Mouse (Mus musculus): ENCODE data around the gene Ccdc157.

The Ccdc157 gene

DNA sequence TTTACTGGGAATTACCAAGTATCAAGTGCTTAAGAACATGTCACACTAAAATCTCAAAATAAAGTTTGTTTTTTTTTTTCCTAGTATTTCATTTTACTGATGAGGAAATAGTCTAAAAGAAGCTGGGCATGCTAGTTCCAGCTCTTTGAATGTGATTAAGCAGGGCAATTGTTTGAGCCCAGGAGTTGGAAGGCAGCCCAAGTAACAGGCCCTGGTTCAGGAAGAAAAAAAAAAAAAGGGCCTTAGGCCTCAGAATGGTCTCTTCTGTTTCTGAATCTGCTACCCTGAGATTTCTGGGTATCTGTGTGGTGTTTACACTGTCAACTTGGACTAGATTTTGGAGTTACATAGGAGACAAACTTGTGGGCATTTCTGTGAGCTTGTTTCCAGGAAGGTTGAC, 23.4 kb upstream of the Ccdc157 start:
- no peak for DNase-seq (ENCODE audit: low read depth)

DNA sequence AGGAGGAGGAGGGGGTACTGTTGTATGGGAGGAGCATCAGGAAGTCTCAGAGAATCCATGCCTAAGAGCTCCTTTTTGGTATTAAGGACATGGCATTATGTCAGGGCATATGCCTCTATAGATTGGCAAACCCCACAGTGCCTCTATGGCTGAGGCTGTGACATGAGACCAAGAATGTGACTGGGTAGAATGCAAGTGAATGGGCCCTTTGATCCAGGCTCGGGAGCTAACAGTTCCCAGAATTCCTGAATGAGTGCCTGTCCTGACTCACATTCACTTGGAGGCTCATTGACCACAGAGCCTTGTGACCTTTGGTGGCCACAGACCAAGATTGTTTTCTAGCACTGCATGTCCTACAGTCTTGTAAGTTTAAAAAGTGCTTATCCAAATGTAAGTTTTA, 22.0 kb upstream of the Ccdc157 start:
- no peak for DNase-seq (ENCODE audit: low read depth)

DNA sequence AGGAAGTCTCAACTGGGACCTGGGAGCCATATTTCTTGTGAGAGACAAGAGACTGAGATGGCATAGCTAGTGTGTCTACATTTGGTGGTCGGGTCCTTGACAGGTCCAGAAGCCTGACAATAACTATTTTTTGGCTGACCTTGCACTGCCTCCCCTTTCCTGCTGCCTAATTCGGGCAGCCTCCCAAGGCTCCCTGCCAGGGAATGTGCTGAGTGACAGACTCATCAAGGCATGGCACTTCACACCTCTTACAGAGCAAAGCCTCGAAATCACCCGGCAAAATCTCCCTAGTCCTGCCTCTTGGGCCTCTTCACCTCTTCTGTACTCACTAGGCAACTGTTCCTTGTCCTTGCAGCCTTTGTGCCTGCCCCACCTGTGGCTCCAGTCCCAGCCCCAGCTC, 17.6 kb upstream of the Ccdc157 start:
- DNase-seq (ENCODE audit: low read depth), result no peak

DNA sequence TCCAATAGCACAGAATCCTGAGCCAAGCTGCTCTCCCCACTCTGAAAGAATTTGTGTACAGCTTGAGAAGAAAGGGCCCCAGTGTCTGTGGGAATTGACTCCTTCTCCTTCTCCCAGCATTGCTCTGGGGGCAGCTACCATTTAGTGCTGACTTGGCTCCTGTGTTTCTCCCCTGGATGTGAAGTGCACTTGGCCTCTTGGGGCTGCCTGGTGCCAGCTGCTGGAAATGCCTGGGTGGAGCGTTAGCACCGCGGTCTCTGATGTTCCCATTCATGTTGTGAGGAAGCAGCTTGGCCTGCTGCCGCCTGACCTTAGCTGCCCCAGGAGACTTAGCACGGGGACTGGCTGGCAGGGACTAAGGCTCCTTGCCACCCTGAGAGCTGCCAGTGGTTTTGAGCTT, 14.5 kb upstream of the Ccdc157 start:
- no peak for DNase-seq (ENCODE audit: low read depth)

DNA sequence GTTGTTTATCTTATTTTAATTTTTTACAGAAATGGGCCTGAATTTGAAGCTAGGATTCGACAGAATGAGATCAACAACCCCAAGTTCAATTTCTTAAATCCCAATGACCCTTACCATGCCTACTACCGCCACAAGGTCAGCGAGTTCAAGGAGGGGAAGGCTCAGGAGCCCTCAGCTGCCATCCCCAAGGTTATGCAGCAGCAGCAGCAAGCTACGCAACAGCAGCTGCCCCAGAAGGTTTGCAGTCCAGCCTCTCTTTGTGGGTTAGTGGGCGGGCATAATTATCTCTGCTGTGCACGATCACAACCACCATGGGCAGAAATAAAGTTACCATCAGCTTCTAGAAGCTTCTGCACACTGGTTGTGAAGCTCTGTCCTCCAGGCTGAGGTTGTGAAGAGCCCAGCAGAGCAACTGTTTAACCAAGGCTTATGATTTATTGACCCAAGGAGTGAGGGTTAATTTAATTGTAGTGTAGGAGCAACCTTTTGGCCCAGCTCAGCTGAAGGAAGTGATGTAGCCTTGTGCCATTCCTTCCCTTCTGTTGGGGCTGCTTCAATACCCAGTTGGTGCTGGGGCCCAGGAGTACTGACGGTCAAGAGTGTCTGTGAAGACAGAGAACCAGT, 6.5 kb upstream of the Ccdc157 start:
- no peak for DNase-seq (ENCODE audit: low read depth)

DNA sequence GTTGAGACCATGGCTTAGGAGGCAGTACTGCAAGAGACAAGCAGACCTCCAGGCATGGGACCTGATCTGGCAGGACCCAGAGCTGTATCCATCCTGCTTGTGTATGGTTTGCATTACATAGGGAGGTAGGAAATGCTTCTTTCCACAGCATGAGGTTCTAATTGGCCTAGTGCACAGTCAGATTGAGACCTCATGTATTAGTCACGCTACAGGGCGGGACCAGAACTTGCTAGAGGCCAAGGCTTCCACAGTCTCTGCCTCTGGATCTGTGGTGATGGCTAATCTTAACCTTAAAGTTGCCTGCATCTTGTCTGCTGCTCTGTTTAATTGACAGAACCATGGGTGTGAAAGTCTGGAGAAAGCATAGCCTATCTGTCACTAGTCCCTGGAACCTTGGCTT, 4.6 kb upstream of the Ccdc157 start:
- peak; percentile 49 for DNase-seq (ENCODE audit: low read depth)

DNA sequence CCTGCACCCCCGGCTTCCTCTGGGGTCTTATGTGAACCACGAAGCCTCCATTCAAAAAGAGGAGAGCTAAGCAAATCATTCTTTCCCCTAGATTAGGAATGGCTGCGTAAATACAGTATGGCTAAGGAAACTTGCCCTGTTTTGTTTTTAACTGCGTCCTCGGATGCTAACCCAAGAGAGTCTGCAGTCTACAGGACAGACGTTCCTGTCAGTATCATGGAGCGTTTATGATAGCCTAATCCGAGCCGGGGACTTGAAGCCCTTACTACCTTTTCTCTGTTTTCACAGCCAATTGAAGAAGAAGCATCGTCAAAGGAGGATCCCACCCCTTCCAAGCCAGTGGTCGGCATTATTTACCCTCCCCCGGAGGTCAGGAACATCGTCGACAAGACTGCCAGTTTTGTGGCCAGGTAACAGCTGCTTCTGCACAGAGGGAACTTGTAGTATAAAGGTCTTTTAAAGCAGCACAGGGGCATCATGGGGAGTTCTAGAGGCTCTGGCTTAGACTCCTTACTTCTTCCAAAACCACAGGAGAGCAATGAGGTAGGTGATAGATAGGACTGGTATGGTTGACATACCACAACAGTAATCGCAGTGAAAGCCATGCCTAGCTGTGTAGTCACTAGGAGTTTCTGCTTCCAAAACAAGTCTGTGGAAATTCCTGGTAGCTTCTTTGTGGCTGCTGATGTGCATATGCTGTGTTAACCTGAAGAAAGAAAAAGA, 826 bp upstream of the Ccdc157 start:
- no peak for DNase-seq (ENCODE audit: low read depth)

DNA sequence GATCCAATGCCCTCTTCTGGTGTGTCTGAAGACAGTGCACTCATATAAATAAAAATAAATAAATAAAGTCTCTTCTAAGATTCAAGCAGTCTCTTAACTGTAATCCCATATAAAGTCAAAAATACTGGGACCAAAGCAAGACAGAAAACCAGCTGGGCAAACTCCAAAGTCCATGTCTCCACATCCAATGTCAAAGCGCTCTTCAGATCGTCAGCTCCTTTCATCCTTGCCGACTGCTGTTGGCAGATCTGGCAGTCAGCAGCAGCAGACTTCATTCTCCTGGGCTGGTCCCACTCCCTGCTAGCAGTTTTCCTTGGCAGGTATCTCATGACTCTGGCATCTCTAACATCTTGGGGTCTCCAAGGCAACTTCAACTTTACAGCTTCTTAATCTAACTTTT, 1.4 kb downstream of the Ccdc157 start:
- DNase-seq (ENCODE audit: low read depth), result no peak

DNA sequence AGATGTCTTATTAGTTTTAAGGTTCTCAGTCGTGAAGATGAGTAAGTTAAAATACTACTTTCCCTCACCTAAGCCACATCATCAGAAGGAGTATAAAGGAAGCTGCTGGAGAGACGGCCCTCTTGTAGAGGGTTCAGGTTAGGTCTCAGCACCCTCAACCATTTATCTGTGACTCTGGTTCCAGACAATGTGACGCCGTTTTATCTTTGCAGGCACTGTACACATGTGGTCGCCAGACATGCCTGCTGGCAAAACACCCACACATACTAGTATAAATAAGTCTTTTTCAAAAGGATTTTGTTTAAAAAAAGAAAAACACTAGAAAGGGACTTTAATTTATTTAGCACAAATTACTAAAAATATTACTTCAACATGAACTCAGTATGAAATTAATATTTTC, 4.5 kb downstream of the Ccdc157 start:
- DNase-seq (ENCODE audit: low read depth), result no peak

DNA sequence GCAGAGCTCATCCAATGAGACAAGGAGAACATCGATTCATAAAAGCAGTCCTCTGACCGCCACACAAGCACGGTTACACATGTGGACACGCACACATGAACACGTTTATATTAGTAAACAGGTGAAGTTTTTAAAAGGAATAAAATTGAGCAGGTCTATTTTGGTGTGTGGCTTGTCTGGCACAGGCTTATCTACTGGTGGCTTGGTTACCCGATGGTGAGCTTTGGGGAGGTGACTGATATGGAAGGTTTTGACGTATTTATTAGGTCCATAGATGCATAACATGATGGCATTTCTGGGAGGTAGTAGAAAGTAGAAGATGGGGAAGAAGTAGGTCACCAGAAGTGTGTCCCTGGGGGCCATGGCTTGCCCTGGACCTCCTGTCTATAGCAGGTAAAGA, 6.4 kb downstream of the Ccdc157 start:
- no peak for DNase-seq (ENCODE audit: low read depth)

DNA sequence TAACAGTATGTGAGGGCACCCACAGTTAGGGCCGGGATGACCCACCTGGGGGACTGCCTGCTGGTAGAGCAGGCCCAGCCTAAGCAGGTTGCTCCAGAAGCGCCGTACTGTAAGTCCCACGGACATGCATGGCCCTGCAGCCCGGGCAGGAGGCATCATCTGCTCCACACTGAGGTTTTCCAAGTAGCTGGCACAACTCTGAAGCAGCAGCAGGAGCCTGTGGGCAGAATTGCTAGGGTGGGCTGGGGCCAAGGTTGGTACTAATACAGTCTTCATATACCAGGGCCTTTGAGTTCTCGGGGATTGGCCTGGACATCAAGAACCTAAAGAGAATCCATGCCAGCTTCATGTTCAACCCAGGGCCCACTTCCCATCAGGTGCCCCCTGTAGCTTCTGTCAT, 10.2 kb downstream of the Ccdc157 start:
- DNase-seq (ENCODE audit: low read depth), result no peak

DNA sequence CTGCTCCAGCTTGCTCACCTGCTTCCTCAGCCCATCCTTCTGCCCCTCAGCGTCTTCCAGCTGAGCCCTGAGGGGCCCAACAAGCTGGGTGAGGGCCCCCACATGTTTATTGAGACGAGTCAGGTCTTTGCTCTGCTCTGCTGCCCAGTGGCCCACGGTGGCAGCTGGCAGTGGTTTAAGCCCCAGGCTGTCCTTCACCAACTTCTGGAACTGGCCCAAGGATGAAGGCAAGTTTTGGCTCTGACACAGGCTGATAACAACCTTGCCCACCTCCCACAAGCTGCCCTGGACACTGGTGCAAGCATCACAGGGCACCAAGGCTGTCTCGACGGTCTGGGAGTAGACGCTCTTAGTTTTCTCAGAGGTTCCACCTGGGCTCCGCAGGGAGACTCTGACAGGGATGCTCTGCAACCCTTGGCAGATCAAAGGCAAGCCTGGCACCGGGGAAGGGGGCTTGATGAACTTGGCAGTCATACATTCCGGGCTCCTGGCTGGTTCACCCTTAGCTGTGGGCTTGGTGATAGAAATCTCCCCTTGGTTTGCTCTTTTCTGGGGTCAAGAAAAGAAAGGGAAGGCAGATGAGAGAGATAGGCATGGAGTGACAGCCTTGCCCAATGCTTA, 11.4 kb downstream of the Ccdc157 start:
- DNase-seq (ENCODE audit: low read depth), result no peak

DNA sequence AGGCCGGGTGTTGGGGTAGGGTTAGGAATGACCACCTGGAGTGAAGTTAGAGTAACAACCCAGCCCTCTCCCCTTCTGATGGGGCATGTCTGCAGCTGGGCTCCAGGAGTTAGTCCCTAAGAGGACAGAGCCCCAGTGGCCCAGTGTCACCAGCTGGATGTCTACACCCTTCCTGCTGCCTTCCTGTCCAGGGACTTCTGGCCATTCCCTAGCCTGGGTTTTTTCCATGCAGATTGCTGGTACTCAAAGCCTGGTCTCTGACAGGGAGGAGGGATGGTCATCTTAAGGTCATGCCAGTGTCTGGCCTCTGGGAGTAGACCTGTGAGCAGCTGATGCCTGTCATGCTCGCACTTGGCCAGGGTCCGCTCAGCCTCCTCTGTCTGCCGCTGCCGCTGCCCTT, 12.0 kb downstream of the Ccdc157 start:
- DNase-seq (ENCODE audit: low read depth), result no peak

DNA sequence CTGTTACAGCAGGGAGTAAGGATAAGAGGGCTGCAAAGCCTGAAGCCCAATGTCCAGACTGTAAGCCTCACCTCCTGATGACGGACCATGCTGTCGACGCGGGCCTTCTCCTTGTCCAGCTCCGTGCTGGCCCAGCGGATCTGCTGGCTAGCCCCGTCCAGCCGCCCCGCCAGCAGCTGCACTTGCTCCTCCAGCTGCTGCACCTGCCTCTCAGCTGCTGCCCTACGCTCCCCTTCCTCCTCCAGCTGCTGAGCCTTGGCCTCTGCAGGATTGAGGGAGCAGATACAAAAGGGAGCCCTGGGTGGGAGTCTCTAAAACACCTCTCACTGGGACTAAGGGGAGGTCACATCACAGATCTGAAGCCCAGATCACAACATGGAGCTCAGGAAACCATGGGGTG, 13.0 kb downstream of the Ccdc157 start:
- DNase-seq (ENCODE audit: low read depth), result no peak

DNA sequence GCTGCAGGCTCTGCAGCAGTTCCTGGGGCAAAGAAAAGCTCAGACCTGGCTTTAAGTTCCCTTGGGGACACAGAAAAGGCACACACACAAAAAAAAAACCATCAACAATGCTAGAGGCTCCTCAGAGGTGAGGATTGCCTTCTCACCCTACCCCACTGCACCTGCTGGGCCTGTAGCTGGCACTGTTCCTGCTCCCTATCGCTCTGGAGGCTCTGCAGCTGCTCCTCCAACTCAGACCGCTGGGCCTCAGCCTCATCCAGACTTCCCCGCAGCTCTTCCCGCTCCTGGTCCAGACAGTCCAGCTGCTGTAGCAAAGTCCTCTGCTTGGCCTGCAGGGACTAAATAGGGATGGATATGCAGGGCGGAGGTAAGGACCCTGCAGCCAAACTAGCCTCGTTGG, 13.7 kb downstream of the Ccdc157 start:
- no peak for DNase-seq (ENCODE audit: low read depth)

DNA sequence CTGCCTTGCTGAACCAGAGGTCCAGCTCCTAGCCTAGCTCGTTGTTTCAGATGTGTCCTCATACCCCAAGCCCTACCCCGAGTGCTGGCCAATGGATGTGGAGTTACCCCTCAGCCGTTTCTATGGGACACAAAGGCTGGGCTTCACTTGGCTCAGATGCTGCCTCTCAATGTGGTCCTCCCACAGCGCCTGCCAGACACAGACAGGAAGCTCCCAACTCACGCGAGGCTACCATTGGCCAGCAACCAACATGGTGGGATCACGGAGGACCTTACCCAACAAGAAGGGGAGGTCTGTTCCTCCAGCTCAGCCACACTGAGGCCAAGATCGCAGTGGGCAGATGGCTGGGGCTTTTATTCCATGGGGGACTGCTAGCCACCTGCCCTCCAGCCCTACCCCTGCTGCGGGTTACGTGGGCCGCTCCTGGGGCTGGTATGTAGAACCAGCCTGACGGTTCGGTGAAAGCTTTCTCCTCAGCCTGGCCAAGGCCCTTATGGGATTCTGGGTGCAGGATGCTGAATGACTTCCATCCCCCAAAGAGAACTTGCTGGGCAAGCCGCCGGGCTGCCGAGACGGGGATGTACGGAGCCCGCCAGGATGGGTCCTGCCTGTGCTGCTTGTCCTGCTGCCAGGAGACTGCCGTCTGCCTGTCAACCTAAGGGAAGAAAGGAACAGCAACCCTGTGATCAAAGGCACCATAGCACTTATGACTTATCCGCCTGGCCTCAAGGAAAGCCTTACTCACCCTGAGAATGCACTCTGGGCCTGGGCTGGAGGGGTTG, 16.6 kb downstream of the Ccdc157 start:
- DNase-seq (ENCODE audit: low read depth), result no peak

DNA sequence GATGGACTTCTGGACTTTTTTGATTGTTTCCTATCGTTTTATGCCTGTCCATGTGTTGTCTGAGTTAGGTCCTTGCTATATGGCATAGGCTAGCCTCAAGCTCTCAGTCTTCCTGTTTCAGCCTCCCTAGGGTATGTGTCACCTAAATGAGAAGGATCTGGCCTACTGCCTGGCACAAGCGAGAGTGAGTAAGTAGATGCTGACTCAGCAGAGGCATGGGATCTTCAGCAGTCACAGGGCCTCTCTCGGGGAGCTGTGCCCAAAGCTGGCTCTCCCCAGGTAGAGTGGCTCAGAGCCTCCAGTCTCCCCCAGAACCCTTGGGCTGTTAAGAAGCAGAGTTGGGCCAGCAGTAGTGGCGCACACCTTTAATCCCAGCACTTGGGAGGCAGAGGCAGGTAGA, 17.7 kb downstream of the Ccdc157 start:
- DNase-seq (ENCODE audit: low read depth), result no peak

DNA sequence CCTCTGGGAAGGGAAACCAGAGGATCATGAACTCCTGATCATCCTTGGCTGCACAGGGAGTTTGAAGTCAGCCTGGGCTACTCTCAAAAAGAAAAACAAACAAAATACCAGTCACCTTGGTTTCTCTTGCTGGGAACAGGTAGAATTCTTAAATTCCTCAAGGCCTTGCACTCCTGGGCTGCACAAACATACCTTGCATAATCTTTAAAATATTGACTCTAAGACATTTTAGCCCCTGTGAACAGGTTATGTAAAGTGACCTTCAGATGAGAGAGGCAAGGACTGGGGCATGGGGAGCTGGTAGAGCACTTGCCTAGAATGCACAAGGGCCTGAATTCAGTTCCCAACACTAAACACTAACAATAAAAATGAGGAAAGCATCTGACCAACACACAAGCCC, 18.6 kb downstream of the Ccdc157 start:
- no peak for DNase-seq (ENCODE audit: low read depth)

DNA sequence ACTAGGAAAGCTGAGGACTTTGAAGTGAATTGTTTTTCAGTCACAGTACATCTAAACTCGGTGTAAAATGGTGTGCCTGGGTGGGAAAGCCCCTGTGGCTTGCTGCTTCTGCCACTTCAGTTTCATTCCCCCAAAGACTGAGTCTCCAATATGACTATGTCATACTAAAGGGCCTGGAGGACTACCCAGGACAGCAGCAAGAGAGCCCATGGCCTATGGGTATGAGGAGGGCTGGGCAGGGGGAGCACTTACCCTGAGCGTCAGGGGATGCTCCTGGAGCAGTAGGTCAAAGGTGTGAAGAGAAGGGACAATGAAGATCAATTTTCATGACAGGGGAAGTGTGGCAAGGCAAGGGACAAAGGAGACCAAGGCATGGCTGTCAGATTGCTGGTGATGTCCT, 21.1 kb downstream of the Ccdc157 start:
- DNase-seq (ENCODE audit: low read depth), result peak; percentile 34

DNA sequence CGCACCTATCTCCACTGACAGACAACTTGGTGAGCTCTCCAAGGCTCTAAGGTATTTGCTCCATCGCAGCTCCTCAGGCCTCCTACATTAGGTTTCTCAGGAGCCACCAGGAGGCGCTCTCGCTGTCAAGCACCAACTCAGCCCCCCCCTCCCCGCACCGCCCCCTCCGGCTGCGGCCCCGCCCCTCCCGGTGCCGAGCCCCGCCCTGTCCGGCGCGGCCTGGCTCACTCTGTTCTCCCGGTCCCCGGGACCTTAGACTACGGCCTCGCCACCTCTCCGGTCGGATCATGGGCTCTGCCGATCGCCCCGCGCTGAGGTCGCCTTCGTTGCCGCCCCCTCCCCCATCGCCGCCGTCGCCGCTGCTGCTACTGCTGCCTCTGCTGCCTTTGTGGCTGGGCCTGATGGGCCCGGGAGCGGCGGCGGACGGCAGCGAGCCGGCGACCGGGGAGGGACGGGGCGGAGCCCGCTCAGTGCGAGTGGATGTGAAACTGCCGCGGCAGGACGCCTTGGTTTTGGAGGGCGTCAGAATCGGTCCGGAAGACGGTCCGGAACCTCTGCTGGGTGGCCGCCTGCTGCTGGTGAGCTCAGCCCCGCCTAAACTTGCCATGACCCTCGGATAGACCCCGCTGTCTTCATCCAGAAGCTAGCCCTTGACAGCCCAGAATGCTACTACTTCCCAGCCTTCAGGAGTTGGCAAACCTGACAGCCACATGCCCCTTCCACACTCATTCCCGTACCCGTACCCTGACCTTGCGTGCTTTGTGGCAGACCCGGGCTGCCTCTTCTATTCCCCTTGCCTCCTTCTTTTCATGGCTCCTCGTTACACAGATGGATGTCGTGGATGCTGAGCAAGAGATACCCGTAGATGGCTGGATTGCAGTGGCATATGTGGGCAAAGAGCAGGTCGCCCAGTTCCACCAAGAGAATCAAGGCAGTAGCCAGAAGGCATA, 24.8 kb downstream of the Ccdc157 start, which contains the start of gene Rnf215:
TSS of gene Rnf215 (plus strand) at position 217 of the 950 bp plus-strand sequence.
- DNase-seq (ENCODE audit: low read depth), result peak; percentile 97

DNA sequence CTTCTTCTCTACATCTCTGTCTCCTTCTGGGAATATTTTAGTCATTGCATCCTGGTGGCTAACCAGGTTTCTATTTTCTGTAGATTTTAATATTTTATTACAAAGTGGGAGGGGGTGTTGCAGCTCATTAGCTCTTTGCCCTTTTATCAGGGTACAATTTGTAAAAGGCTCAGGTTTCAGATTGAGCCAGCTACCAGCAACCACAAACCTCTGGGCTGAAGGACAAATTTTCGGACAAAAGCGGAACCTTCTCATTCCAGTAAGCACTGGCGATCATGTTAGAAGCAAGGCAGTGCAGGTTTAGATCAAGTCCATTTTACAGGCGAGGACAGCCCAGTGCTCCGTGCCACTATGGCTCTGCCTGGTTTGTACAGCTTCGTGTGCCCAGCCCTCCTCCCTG, 25.7 kb downstream of the Ccdc157 start:
- DNase-seq (ENCODE audit: low read depth), result no peak

DNA sequence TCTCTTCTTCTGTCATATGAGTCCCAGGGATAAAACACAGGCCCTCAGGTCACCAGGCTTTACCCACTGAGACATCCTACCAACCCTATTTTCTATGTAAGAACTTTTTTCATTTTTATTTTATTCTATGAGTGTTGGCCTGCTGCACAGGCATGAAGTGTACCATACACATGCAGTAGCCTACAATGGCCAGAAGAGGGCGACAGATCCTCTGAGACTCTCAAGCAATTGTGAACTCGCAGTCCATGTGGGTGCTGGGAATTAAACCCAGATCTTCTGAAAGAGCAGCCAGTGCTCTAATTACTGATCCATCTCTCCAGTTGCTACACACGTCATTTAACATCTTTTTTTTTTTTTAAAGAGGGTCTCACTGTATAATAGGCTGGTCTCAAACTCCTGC, 26.6 kb downstream of the Ccdc157 start:
- peak; percentile 74 for DNase-seq (ENCODE audit: low read depth)

Data from induced T-regulatory cell, adult 2 months (primary cell).